Mouse (Mus musculus): ENCODE results near the gene Pigl.

GRCm38 (mm10) chr11:62512529-62513080, 54.3 kb downstream of the Pigl start:
- TF ChIP-seq POLR2A (IDR thresholded peaks at IDR 0.05; ENCODE audit: insufficient read depth, low read depth, low read length): no peak
- no peak for TF ChIP-seq CTCF (IDR thresholded peaks at IDR 0.05)

Measured in heart, adult 2 months (tissue).